Mouse (Mus musculus): ENCODE measurements around the gene Fam199x. TPM values are rescaled to one million over a fixed set of nuclear protein-coding genes. Genes with fewer than 3 reads are reported as not detected.
A peak's percentile ranks its signal among the peaks of the same experiment; 100 is the strongest.

The Fam199x gene
- polyA plus RNA-seq, 1 experiment from 2014 or later: 5.7 TPM

- Histone ChIP-seq H3K9me3 (replicated peaks) (no peaks in the 10 kb centered on the region), H3K27me3 (no peaks in the 10 kb centered on the region), H3K27ac (replicated peaks) (no peak overlapping the region), H3K36me3 (no peaks in the 10 kb centered on the region), H3K4me1 (no peaks in the 10 kb centered on the region), H3K4me3 (replicated peaks) (no peak overlapping the region), H3K9ac (no peak overlapping the region), H3K4me2 (replicated peaks) (no peak overlapping the region)
- no peak for ATAC-seq (ENCODE audit: insufficient number of reproducible peaks, low FRiP score, low TSS enrichment, low read depth)
- 72% methylated on average over 9 of the region's 9 CpGs for WGBS
These were observed 13.8 kb downstream of the Fam199x start for GRCm38 (mm10) chrX:137063202-137063601.

- H3K4me1 ChIP-seq: no peaks in the 10 kb centered on the region
- no peak overlapping the region for H3K4me3 ChIP-seq (replicated peaks)
- H3K27ac ChIP-seq (replicated peaks): no peak overlapping the region
- H3K27me3 ChIP-seq: peaks cover 54% of the 10 kb centered on the region
- H3K9ac ChIP-seq: no peak overlapping the region
- 17% methylated on average over 25 of the region's 25 CpGs for WGBS
- H3K9me3 ChIP-seq (replicated peaks): no peaks in the 10 kb centered on the region
- H3K36me3 ChIP-seq: no peaks in the 10 kb centered on the region
- no peak overlapping the region for H3K4me2 ChIP-seq (replicated peaks)
- ATAC-seq (ENCODE audit: insufficient number of reproducible peaks, low FRiP score, low TSS enrichment, low read depth): no peak
These were observed 55.1 kb downstream of the Fam199x start for GRCm38 (mm10) chrX:137104531-137104930.

- H3K27me3 ChIP-seq: peaks cover 48% of the 10 kb centered on the region
- no peak overlapping the region for H3K4me2 ChIP-seq (replicated peaks)
- H3K27ac ChIP-seq (replicated peaks): no peak overlapping the region
- no peaks in the 10 kb centered on the region for H3K36me3 ChIP-seq
- H3K4me1 ChIP-seq: no peaks in the 10 kb centered on the region
- no peak overlapping the region for H3K9ac ChIP-seq
- no peaks in the 10 kb centered on the region for H3K9me3 ChIP-seq (replicated peaks)
- ATAC-seq (ENCODE audit: insufficient number of reproducible peaks, low FRiP score, low TSS enrichment, low read depth): no peak
- no peak overlapping the region for H3K4me3 ChIP-seq (replicated peaks)
- WGBS: 5% methylated on average over 13 of the region's 13 CpGs
These were observed 57.1 kb downstream of the Fam199x start for GRCm38 (mm10) chrX:137106498-137106897.

- 15% methylated on average over 40 of the region's 40 CpGs for WGBS
- H3K9me3 ChIP-seq (replicated peaks): no peaks in the 10 kb centered on the region
- no peaks in the 10 kb centered on the region for H3K36me3 ChIP-seq
- H3K9ac ChIP-seq: no peak overlapping the region
- ATAC-seq (ENCODE audit: insufficient number of reproducible peaks, low FRiP score, low TSS enrichment, low read depth): no peak
- H3K27me3 ChIP-seq: peaks cover 71% of the 10 kb centered on the region
- H3K4me2 ChIP-seq (replicated peaks): peak overlapping the region; percentile 35; the same call in 1 of the 2 replicates
- H3K4me1 ChIP-seq: 0 out of 2 replicates have a peak, but pooled peaks cover 9% of the 10 kb centered on the region
- H3K27ac ChIP-seq (replicated peaks): no peak overlapping the region
- H3K4me3 ChIP-seq (replicated peaks): peak overlapping the region; percentile 22
These were observed 68.8 kb downstream of the Fam199x start for GRCm38 (mm10) chrX:137118097-137118746.

GRCm38 (mm10) chrX:137119675-137120423, 70.5 kb downstream of the Fam199x start:
- no peak overlapping the region for H3K9ac ChIP-seq
- H3K4me3 ChIP-seq (replicated peaks): peak overlapping the region; percentile 21
- no peaks in the 10 kb centered on the region for H3K36me3 ChIP-seq
- ATAC-seq (ENCODE audit: insufficient number of reproducible peaks, low FRiP score, low TSS enrichment, low read depth): no peak
- H3K27me3 ChIP-seq: peaks cover 66% of the 10 kb centered on the region
- WGBS: 19% methylated on average over 52 of the region's 52 CpGs
- H3K4me1 ChIP-seq: 0 out of 2 replicates have a peak, but pooled peaks cover 9% of the 10 kb centered on the region
- no peak overlapping the region for H3K27ac ChIP-seq (replicated peaks)
- H3K4me2 ChIP-seq (replicated peaks): peak overlapping the region; percentile 35
- H3K9me3 ChIP-seq (replicated peaks): no peaks in the 10 kb centered on the region

- Histone ChIP-seq H3K4me1 (0 out of 2 replicates have a peak, but pooled peaks cover 9% of the 10 kb centered on the region), H3K27ac (replicated peaks) (no peak within 1 kb of the TSS), H3K4me2 (replicated peaks) (0 out of 2 replicates have a peak within 1 kb of the TSS, but pooled peaks have one; percentile 6), H3K9ac (no peak within 1 kb of the TSS), H3K4me3 (replicated peaks) (no peak within 1 kb of the TSS), H3K27me3 (peaks cover 66% of the 10 kb centered on the region), H3K36me3 (no peaks in the 10 kb centered on the region), H3K9me3 (replicated peaks) (no peaks in the 10 kb centered on the region)
- ATAC-seq (ENCODE audit: insufficient number of reproducible peaks, low FRiP score, low TSS enrichment, low read depth): no peak
- WGBS: 14% methylated on average over 19 of the region's 21 CpGs
These were observed 72.3 kb downstream of the Fam199x start, which contains the start of gene Esx1 for GRCm38 (mm10) chrX:137121718-137122117. Esx1 (minus strand) TSS chrX:137122083.

- Histone ChIP-seq H3K4me3 (replicated peaks) (no peak overlapping the region), H3K9me3 (replicated peaks) (no peaks in the 10 kb centered on the region), H3K27ac (replicated peaks) (no peak overlapping the region), H3K4me2 (replicated peaks) (no peak overlapping the region), H3K4me1 (no peaks in the 10 kb centered on the region), H3K27me3 (peaks cover 45% of the 10 kb centered on the region), H3K9ac (no peak overlapping the region), H3K36me3 (no peaks in the 10 kb centered on the region)
- ATAC-seq (ENCODE audit: insufficient number of reproducible peaks, low FRiP score, low TSS enrichment, low read depth): no peak
- WGBS: 10% methylated on average over 17 of the region's 17 CpGs
These were observed 78.1 kb downstream of the Fam199x start for GRCm38 (mm10) chrX:137127542-137127941.

Other genes starting within 250 kb of the Fam199x start
- gene Plp1, start 226.9 kb upstream of the Fam199x start, polyA plus RNA-seq (2015; fragmentation: Nextera tagmentation; extraction: Ambion mirVana): 10.1 and 11.9 TPM in 2 replicates
- gene Rab9b, start 180.8 kb upstream of the Fam199x start, polyA plus RNA-seq (2015; fragmentation: Nextera tagmentation; extraction: Ambion mirVana): 0.47 and 0.69 TPM in 2 replicates
- not detected in 2 replicates for gene H2bfm, start 122.3 kb upstream of the Fam199x start, polyA plus RNA-seq (2015; fragmentation: Nextera tagmentation; extraction: Ambion mirVana)
- gene Tmsb15b2, start 74.1 kb upstream of the Fam199x start, polyA plus RNA-seq (2015; fragmentation: Nextera tagmentation; extraction: Ambion mirVana): 45.0 and 55.7 TPM in 2 replicates
- gene Tmsb15l, start 72.7 kb upstream of the Fam199x start, polyA plus RNA-seq (2015; fragmentation: Nextera tagmentation; extraction: Ambion mirVana): 3.7 and 3.9 TPM in 2 replicates
- 28.7 and 33.6 TPM in 2 replicates for gene Tmsb15b1, start 72.7 kb upstream of the Fam199x start, polyA plus RNA-seq (2015; fragmentation: Nextera tagmentation; extraction: Ambion mirVana)
- 15.0 and 18.9 TPM in 2 replicates for gene Zcchc18, start 56.4 kb upstream of the Fam199x start, polyA plus RNA-seq (2015; fragmentation: Nextera tagmentation; extraction: Ambion mirVana)
- 9.4 and 10.1 TPM in 2 replicates for gene Slc25a53, start 11.3 kb upstream of the Fam199x start, polyA plus RNA-seq (2015; fragmentation: Nextera tagmentation; extraction: Ambion mirVana)
- not detected in 2 replicates for gene Esx1, start 72.5 kb downstream of the Fam199x start, polyA plus RNA-seq (2015; fragmentation: Nextera tagmentation; extraction: Ambion mirVana)

Measured in embryonic facial prominence, embryonic 15.5 days (tissue).